Mouse (Mus musculus) naive thymus-derived CD4-positive, alpha-beta T cell, adult 2 months (primary cell): ENCODE data around the gene Daam2.

Source experiments
- DNase-seq: peaks from one replicate; pipeline ENCODE4 v3.0.0-alpha.2; 2011; ENCODE audit warnings: low read depth

The Daam2 gene

GRCm38 (mm10) chr17:49430136-49430535, 134.0 kb downstream of the Daam2 start:
- no peak for DNase-seq

- no peak for DNase-seq
Observed at GRCm38 (mm10) chr17:49429471-49430129, 134.5 kb downstream of the Daam2 start.

- peak; percentile 37 for DNase-seq
Observed at GRCm38 (mm10) chr17:49428751-49429415, 135.3 kb downstream of the Daam2 start.

GRCm38 (mm10) chr17:49428239-49428688, 135.9 kb downstream of the Daam2 start, which contains the start of gene Mocs1:
Gene Mocs1 (plus strand): TSS chr17:49428362.
- DNase-seq = peak; percentile 94

GRCm38 (mm10) chr17:49427631-49428238, 136.4 kb downstream of the Daam2 start:
- peak; percentile 46 for DNase-seq

- no peak for DNase-seq
Observed at GRCm38 (mm10) chr17:49423872-49424271, 140.3 kb downstream of the Daam2 start.

- DNase-seq = no peak
Observed at GRCm38 (mm10) chr17:49423067-49423325, 141.1 kb downstream of the Daam2 start.

DNA sequence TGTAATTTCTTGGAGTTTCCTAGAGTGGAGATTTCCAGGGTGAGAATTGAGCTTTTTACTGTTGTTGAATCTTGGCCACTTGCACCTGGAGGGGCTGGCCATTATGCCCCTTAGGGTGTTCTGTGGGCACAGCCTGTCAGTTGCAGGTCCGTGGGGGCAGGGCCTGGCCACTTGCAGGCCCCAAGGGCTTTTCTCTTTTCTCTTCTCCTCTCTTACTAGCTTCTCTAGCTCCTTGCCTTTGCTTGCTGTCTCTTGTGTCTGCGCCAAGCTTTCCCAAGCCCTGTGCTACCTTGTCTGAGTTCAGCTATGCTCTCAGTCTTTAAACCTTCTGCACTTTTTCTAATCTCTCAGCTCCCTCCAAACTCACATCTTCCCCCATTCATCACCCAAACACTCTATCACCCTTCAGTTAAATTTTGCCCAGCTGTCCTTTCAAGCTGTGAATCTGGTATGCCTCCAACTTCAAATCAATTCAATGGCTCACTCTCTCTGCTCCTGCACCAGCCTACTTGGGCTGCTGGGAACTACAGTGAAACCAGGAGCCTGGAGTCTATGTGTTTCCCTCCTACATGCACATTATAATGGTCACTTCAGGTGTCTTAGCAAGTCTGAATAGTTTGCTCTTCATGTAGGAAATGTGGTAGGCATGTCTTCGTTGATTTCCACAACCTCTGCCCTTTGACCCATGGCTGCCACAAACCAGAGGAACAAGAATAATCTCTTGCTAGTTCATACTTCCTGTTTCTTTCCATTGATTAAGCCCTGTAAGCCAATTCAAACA, 141.7 kb downstream of the Daam2 start:
- DNase-seq = no peak

DNA sequence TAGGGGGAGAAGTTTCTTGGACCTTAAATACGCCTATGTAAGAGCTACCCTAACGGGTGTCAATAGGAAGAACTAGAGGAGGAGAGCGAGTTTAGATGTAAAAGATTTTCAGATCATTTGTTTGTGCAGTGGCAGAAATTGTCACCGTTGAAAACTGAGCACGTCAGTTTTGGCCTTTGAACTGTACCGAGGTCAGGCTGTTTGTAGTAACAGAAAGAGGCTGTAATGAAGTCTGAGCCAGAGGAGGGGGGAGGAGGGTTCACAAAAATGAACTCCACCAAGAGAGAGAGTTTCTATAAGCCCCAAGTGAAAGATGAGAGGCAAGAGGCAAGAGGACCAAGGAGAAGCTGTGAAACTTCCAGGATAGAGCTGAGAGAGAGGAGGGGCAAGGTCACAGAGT, 144.3 kb downstream of the Daam2 start:
- no peak for DNase-seq

DNA sequence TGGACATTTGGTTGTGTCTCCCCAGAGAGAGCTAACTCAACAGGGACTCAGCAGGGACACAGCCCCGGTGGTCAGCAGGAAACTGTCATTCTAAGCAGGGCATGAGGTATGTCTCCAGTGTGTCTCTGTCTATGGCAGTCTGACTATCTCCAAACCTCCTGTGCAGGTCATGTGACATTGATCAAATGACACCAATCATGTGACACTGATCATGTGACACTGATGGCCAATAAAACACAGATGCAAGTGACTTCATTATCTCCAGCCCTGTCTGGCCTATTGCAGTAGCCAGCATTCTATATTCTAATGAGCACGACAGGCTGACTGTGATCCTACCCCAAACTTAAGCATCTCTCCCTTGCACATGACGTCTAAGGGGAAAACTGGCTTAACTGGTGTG, 147.9 kb downstream of the Daam2 start:
- no peak for DNase-seq

DNA sequence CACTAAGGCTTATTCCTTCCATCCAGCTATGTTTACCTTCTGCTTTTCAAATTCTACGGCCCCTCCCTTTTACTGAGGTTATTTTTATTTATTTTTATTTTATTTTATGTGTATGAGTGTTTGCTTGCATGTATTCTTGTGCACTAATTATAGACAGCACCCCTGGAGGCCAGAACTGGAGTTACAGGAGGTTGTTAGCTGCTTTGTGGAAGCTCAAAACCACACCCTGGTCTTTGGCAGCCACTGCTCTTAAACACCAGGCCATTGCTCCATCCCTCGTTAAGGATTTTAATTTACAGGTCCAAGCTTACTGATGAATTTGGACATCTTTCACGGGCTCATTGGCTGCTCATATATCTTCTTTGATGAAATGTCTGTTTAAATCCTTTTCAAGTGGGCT, 150.6 kb downstream of the Daam2 start:
- DNase-seq = peak; percentile 48

GRCm38 (mm10) chr17:49412974-49413373, 151.2 kb downstream of the Daam2 start:
- DNase-seq = no peak
